In the genomic region with DNA sequence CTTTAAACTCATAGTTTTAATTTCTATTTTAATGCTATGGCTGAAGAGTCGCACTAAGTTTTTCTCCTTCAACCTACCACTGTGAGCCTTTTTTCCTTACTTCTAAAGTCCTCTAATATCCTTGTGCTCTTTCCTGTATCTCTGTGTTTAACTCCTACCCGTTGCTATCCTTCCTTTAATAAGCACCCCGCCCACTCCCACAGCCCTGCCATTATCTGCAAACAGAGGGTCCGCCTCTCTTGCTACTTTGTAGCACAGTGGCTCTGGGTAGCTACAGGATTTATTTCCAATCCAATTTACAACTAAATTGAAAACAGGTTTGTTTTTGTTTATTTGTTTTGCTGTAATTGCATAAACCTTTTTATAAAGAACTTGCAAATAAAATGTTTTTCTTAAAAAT, we compare ENCODE assay signal across 24 mouse cellular contexts. TPM values are rescaled to one million over a fixed set of nuclear protein-coding genes. Genes with fewer than 3 reads are reported as not detected.
DNase-seq lines count a peak whose midpoint lies in the region; ATAC-seq and TF ChIP-seq lines count a peak whose summit lies in the region.
"Had no signal": no experiment of that assay in that cellular context is flagged by ENCODE, and none has a peak within 500 bp of the region (broad histone marks: within the 10 kb centered on the region; RNA-seq: fewer than 3 reads in every experiment).

No protein-coding gene starts in this region.

- H3K79me2 ChIP-seq in MEL (ENCODE audit: control insufficient read depth, insufficient read depth, low read length, poor library complexity): no peaks in the 10 kb centered on the region

- no peaks in the 10 kb centered on the region for H3K9me3 ChIP-seq in liver, embryonic 12.5 days (replicated peaks)
- H3K9me3 ChIP-seq in MEL (replicated peaks; ENCODE audit: insufficient read depth, low read length): no peaks in the 10 kb centered on the region
- H3K9me3 ChIP-seq: embryonic facial prominence, embryonic 13.5 days; embryonic facial prominence, embryonic 15.5 days; forebrain, embryonic 10.5 days; forebrain, embryonic 12.5 days; G1E had no signal

- H3K27ac ChIP-seq in liver, embryonic 12.5 days: no peak overlapping the region
- no peak overlapping the region for H3K27ac ChIP-seq in MEL (ENCODE audit: control insufficient read depth, low read depth, low read length)
- peak overlapping the region; percentile 83; the same call in 1 of the 2 replicates for H3K27ac ChIP-seq in olfactory bulb, adult 2 months (ENCODE audit: insufficient read depth, low read depth, low read length)
- H3K27ac ChIP-seq: embryonic facial prominence, embryonic 13.5 days; embryonic facial prominence, embryonic 15.5 days; forebrain, embryonic 10.5 days; forebrain, embryonic 12.5 days had no signal

- WGBS in liver, embryonic 12.5 days (ENCODE audit: insufficient replicate concordance): 54% methylated on average over 4 of the region's 4 CpGs
- 27% methylated on average over 4 of the region's 4 CpGs for WGBS in olfactory bulb, adult 2 months

- no peak overlapping the region for H3K9ac ChIP-seq in liver, embryonic 12.5 days
- no peak overlapping the region for H3K9ac ChIP-seq in MEL (ENCODE audit: control insufficient read depth, low read depth, low read length, poor library complexity, severe bottlenecking)
- H3K9ac ChIP-seq: embryonic facial prominence, embryonic 13.5 days; embryonic facial prominence, embryonic 15.5 days; forebrain, embryonic 12.5 days had no signal

- no peak for TF ChIP-seq POLR2A in MEL (IDR thresholded peaks at IDR 0.05; ENCODE audit: control insufficient read depth in 1 of 2, insufficient read depth in 1 of 2, low read depth in 1 of 2, low read length in 2 of 2, poor library complexity in 1 of 2)
- no peak for TF ChIP-seq POLR2A in olfactory bulb, adult 2 months (IDR thresholded peaks at IDR 0.05; ENCODE audit: insufficient read depth, low read depth, low read length)

- no peak for TF ChIP-seq CTCF in MEL (IDR thresholded peaks at IDR 0.05 in 2 of 3, conservative IDR thresholded peaks at IDR 0.05 in 1 of 3; ENCODE audit: control insufficient read depth in 1 of 3, insufficient read depth in 1 of 3, low read depth in 2 of 3, low read length in 3 of 3, poor library complexity in 1 of 3, severe bottlenecking in 1 of 3)
- no peak for TF ChIP-seq CTCF in olfactory bulb, adult 2 months (IDR thresholded peaks at IDR 0.05; ENCODE audit: insufficient read depth, low read depth, low read length)

- H3K4me2 ChIP-seq in liver, embryonic 12.5 days: no peak overlapping the region
- H3K4me2 ChIP-seq: embryonic facial prominence, embryonic 13.5 days; embryonic facial prominence, embryonic 15.5 days; forebrain, embryonic 12.5 days had no signal

- no peak for TF ChIP-seq RAD21 in MEL (IDR thresholded peaks at IDR 0.05; ENCODE audit: low read depth, low read length)

- no peak for TF ChIP-seq EP300 in MEL (IDR thresholded peaks at IDR 0.05; ENCODE audit: low read depth in 1 of 2, low read length in 2 of 2)

- no peak overlapping the region for H3K4me3 ChIP-seq in liver, embryonic 12.5 days
- H3K4me3 ChIP-seq in MEL (ENCODE audit: control insufficient read depth in 1 of 2, insufficient read depth in 1 of 2, low read depth in 2 of 2, low read length in 2 of 2): no peak overlapping the region
- H3K4me3 ChIP-seq in olfactory bulb, adult 2 months (ENCODE audit: insufficient read depth, low read depth, low read length): no peak overlapping the region
- H3K4me3 ChIP-seq: embryonic facial prominence, embryonic 13.5 days; embryonic facial prominence, embryonic 15.5 days; erythroblast, embryonic 14.5 days; forebrain, embryonic 10.5 days; forebrain, embryonic 12.5 days had no signal

- DNase-seq in liver: peak; percentile 27
- peak; percentile 40 for DNase-seq in MEL (ENCODE audit: low read depth, low spot score)
- no peak for DNase-seq in right cerebral cortex, postnatal 36 days (ENCODE audit: low spot score in 2 of 2)
- DNase-seq: adrenal gland, adult 2 months; adrenal gland, postnatal 10 days; adrenal gland, postnatal 25 days; B cell, adult 2 months; cerebellum, adult 11-12 months; cerebellum, adult 2 months; cerebellum, adult 9-10 months; cerebellum, postnatal 36 days; embryo, embryonic 11 days had no signal

- H3K4me1 ChIP-seq in liver, embryonic 12.5 days: 0 out of 2 replicates have a peak, but pooled peaks cover 10% of the 10 kb centered on the region
- H3K4me1 ChIP-seq in MEL (ENCODE audit: control insufficient read depth in 1 of 2, insufficient read depth in 2 of 2, low read length in 2 of 2): peaks cover 2% of the 10 kb centered on the region in 2 experiments; a peak in 2 of 4 replicates
- peaks cover 12% of the 10 kb centered on the region for H3K4me1 ChIP-seq in olfactory bulb, adult 2 months (ENCODE audit: control insufficient read depth, insufficient read depth, low read length)
- H3K4me1 ChIP-seq: embryonic facial prominence, embryonic 13.5 days; embryonic facial prominence, embryonic 15.5 days; forebrain, embryonic 10.5 days; forebrain, embryonic 12.5 days had no signal

- peaks cover 12% of the 10 kb centered on the region for H3K36me3 ChIP-seq in liver, embryonic 12.5 days
- peaks cover 0 to 2% of the 10 kb centered on the region in 2 experiments; a peak in 2 of 4 replicates for H3K36me3 ChIP-seq in MEL (ENCODE audit: control insufficient read depth in 1 of 2, insufficient read depth in 2 of 2, low read length in 2 of 2)
- H3K36me3 ChIP-seq: embryonic facial prominence, embryonic 15.5 days; forebrain, embryonic 12.5 days had no signal

- ATAC-seq in liver, embryonic 12.5 days: no peak
- ATAC-seq: CD4-positive, CD25-positive, alpha-beta regulatory T cell, adult 4 months; forebrain, embryonic 14.5 days; forebrain, embryonic 16.5 days had no signal

- no peaks in the 10 kb centered on the region for H3K27me3 ChIP-seq in liver, embryonic 12.5 days (replicated peaks)
- H3K27me3 ChIP-seq in MEL (ENCODE audit: control insufficient read depth in 1 of 2, insufficient read depth in 2 of 2, low read length in 2 of 2): no peaks in the 10 kb centered on the region
- H3K27me3 ChIP-seq: CH12.LX; embryonic facial prominence, embryonic 13.5 days; embryonic facial prominence, embryonic 15.5 days; forebrain, embryonic 12.5 days had no signal

TF ChIP-seq in MEL, 35 proteins besides CTCF, POLR2A, EP300 and RAD21:
- TF ChIP-seq ZMIZ1 (IDR thresholded peaks at IDR 0.05; ENCODE audit: low read depth, low read length): no peak
- no peak for TF ChIP-seq ETS1 (IDR thresholded peaks at IDR 0.05; ENCODE audit: low read depth, low read length)
- no peak for TF ChIP-seq MXI1 (IDR thresholded peaks at IDR 0.05; ENCODE audit: low read depth, low read length)
- TF ChIP-seq MAFK (IDR thresholded peaks at IDR 0.05; ENCODE audit: borderline replicate concordance, low read depth, low read length): no peak
- TF ChIP-seq NRF1 (IDR thresholded peaks at IDR 0.05; ENCODE audit: insufficient read depth, low read depth, low read length, poor library complexity, severe bottlenecking): no peak
- TF ChIP-seq MAX (IDR thresholded peaks at IDR 0.05; ENCODE audit: low read length): no peak
- TF ChIP-seq E2F4 (IDR thresholded peaks at IDR 0.05; ENCODE audit: borderline replicate concordance, low read depth, low read length): no peak
- no peak for TF ChIP-seq KAT2A (conservative IDR thresholded peaks at IDR 0.05; ENCODE audit: low read depth, low read length)
- TF ChIP-seq RCOR1 (IDR thresholded peaks at IDR 0.05; ENCODE audit: low read depth, low read length): no peak
- no peak for TF ChIP-seq CHD2 (IDR thresholded peaks at IDR 0.05; ENCODE audit: low read length)
- TF ChIP-seq ZNF384 (IDR thresholded peaks at IDR 0.05; ENCODE audit: low read depth, low read length): no peak

RNA-seq across cellular contexts. Expression of a gene that starts 23.8 kb away (rescaled TPM):
- 30.1 and 33.3 TPM in 2 replicates for polyA plus RNA-seq in liver, embryonic 12.5 days (2016; fragmentation: Nextera tagmentation; extraction: Ambion mirVana)
- 6.3 and 7.8 TPM in 2 replicates for total RNA-seq in MEL (2012; rRNA removed)
- polyA plus RNA-seq in MEL (2012; ENCODE audit: insufficient read depth in 1 of 2, insufficient read length in 2 of 2, low read depth in 1 of 2, low replicate concordance in 2 of 2, missing spikeins in 1 of 2): 10 to 100 TPM in 1 of 2 experiments, not detected in 1; 13.2 TPM
- polyA plus RNA-seq in olfactory bulb, adult 2 months (2012; ENCODE audit: insufficient read depth, insufficient read length, low replicate concordance, missing spikeins): 65.2 TPM in 1 of 2 replicates, not detected in the other

Comparison
In these comparisons a context has a peak if more than half of its experiments do, and no peak if none do; other contexts are left out.
1. DNase-seq: peak in liver (single experiment) and MEL (single experiment); none in right cerebral cortex, postnatal 36 days (0 of 2).